Mouse (Mus musculus): ENCODE results near the gene Sars.

Gene Sars

DNA sequence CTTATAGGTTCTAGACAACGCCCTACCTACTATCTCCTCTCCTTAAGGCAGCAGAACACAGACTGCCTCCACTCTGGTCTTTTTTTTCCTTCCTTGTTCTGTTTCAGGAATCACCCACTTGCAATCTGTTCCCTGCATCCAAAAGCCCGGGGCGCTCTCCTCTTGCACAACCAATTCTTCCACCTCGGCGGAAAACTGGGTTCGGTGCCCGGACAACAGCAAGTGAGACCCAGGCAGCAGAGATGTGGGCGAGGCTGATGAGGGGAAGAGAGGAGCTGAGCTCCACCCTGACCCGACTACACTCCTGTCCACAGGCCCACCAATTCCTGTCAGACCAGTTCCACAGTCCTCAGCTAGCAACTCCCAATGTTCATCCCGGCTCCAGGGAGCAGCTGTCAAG lies 58.8 kb downstream of the Sars start:
- DNase-seq: no peak

DNA sequence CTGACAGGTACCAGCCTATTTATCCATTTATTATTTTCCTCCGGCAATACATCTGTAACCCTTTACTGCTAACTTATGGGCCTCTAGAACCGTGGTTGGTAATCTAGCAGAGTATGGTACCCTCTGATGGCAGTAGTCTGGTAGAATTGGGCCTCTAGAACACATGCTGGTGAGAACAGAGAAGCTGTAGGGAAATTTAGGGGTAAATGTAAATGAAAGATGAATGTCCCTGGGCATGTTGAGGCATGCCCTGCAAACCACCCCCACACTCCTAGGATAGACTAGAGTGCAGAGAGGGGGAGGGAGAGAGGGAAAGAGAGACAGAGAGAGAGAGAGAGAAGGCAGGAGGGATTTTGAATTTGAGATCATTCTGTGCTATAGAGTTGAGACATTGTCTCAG lies 60.6 kb downstream of the Sars start:
- no peak for DNase-seq

DNA sequence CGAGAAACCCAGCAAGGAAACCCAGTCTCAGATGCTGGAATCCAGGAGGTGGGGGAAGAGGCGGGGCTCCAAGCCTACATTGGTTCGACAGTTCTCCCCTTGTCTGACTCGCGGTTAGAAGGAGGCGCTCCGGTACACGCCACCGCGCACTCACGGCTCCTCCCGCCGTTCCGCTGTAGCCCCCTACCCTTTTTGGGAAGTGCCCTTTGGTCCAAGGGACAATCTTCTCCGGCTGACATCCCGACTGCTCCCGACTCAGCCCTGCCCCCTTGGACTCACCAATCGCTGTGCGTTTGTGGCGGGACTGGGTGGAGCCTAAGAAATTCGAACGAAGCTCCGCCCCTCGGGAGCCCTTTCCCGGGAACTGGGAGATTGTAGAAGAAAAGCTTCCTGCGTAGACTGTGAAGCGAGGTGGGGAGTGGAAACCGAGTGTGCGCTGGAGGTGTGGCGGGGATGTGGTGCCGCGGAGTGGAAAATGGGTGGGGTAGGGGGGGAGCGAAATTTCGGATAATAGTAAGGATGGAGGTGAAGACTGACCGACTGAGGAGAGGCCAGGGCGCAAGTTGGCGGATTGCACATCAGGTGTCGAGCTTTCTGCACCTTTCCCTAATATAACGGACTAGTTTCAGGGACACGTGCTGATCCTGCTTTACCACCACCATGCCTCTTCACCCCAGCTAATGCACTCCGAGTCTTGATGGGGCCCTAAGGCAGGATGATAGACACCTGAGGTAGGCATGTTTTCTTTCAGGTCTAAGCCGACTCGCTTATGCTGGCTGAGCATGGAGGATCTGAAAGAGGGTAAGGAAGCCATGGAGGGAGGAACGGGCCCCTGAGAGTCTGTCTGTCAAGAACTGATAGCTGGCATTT lies 61.3 kb downstream of the Sars start, which contains the start of gene Psrc1:
Gene Psrc1 (plus strand): TSS at position 355 of the 870 bp plus-strand sequence.
- DNase-seq: peak; percentile 67

DNA sequence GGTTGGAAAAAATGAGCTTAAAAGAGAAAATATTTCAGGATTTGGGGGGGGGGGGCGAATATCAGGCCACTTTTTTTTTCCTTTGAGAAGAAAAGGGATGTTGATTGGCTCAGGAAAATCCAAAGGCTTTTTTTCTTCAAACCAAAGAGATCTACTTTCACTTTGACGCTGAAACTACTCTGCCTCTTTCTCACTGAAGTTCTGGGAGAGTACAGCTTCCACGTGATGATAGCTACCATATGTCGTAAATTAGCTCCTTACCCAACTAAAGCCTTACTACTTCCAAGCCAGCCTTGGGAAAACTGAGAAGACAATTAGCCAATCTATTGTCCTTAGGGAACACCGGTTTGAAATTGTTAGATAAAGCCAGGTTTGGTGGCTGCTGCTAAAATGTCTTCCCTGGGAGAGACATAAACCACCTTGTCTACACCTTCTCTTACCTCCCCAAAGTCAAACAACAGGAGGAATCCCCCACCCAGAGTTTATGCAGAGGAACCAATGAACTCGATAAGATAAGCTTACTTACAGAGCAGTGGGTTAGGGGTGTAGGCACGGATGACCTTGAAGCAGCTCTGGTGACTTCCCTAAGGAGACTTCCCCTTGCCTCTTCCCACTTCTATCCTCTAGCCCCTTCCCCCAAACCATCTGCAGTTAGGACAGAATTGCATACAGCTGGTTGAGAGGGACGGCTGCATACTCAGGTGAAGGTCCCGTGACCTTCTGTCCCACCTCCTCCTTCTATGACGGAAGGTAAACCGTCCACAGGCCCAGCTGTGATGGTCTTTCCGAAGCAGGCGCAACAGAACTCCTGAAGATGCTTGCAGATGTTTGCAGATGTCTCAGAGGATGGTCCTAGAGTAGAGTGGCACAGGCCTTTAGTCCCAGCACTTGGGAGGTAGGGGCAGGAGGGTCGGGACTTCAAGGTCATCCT lies 62.8 kb downstream of the Sars start:
- DNase-seq: no peak

DNA sequence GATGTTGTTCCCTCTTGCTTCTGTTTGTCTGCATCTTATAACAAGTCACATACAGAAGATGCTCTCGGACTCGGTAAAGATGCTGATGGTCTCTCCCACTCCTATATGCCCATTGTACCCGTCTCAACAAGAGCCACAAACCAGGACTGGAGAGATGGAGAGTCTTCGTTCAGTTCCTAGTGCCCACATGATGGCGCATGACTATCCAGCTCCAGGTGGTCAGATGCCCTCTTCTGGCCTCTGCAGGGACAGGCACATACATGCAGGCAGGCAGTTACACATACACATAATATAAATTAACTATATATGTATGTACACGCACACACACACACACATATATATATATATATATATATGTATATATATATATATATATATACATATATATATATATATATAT lies 64.3 kb downstream of the Sars start:
- no peak for DNase-seq

DNA sequence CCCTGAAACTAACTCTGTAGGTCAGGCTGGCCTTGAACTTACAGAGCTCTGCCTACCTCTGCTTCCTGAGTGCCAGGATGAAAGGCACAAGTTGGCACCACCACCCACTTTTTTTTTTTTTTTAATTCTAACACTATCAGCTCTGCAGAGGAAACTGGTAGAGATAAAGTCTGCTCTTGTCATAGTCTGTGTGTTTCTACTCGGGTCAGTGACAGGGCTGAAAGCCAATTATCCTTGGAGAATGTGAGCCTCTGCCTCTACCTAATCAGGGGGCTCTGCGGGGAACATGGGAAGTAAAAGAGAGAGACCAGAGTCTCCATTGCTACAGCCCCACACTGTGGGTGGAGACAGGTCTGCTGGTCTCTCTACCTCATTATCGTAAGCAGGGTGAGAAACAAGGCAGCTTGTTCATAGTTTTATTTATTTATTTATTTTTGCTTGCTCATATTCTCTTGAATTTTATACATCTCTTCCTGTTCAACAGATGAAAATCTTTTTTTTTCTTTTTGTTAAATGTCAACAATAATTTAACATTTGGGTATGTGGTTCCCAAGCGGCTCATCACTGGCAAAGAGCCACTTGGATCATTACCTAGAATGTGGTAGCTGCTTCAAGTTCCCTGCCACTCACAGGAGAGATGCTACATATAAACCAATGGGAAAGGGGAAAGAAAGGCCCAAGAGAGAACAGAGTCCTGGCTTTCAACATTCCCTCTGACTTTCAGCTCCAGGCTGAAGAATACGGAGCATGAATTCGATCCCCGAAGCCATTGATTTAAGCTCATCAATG lies 65.9 kb downstream of the Sars start:
- no peak for DNase-seq
